Mouse (Mus musculus) embryonic stem cell, embryonic (primary cell): ENCODE results near the gene Gm20388.

Experiments
- CTCF ChIA-PET, 4 experiments: fragments of 300-600 bp in 2 of 4; fragments of 350-600 bp in 2 of 4; sonication (Branson Sonifier 250); formaldehyde crosslinking; loops; one replicate each; lab custom pipeline; 2022; ENCODE audit warnings: inconsistent platforms in 2 of 4; lab: Charles Lee
- POLR2A ChIA-PET, 4 experiments: fragments of 300-600 bp in 2 of 4; fragments of 350-600 bp in 2 of 4; sonication (Branson Sonifier 250); formaldehyde crosslinking; loops; one replicate each; lab custom pipeline; 2022; ENCODE audit warnings: antibody characterized with exemption in 4 of 4, inconsistent platforms in 1 of 4; lab: Charles Lee

Gm20388 gene

GRCm38 (mm10) chr8:120705163-120705562 lies 794.5 kb downstream of the Gm20388 start:
- CTCF ChIA-PET, result interaction anchor here in 3 of 4 experiments (0.6 to 1.2 kb wide), 5 partner anchors 20 to 993 kb away, joined by 3 to 4 read pairs (median 3); no protein-coding TSS in a partner anchor
- POLR2A ChIA-PET, result interaction anchor here in 2 of 4 experiments (0.6 to 1.5 kb wide), 5 partner anchors 22 to 66 kb away, joined by 3 to 9 read pairs (median 3); partner anchors contain the start of gene Irf8 (in 1 of the 2)

- POLR2A ChIA-PET, result interaction anchor here in 2 of 4 experiments (0.7 kb wide), 2 partner anchors 100 to 234 kb away, joined by 3 to 4 read pairs; no protein-coding TSS in a partner anchor
Measured at GRCm38 (mm10) chr8:120706193-120706592, 795.6 kb downstream of the Gm20388 start.

GRCm38 (mm10) chr8:120709176-120709575 lies 798.5 kb downstream of the Gm20388 start:
- POLR2A ChIA-PET, result no interaction called here
- CTCF ChIA-PET, result interaction anchor here in 3 of 4 experiments (0.7 to 1.6 kb wide), 3 partner anchors 11 to 31 kb away, joined by 3 to 6 read pairs (median 3); no protein-coding TSS in a partner anchor

More at GRCm38 (mm10) chr8:120706193-120706592, 795.6 kb downstream of the Gm20388 start:
- CTCF ChIA-PET, result interaction anchor here in 1 of 4 experiments (0.6 to 0.7 kb wide), 3 partner anchors 11 to 1206 kb away, joined by 3 to 7 read pairs (median 3); no protein-coding TSS in a partner anchor

- POLR2A ChIA-PET, result no interaction called here
- CTCF ChIA-PET, result interaction anchor here in 1 of 4 experiments (0.9 kb wide), 1 partner anchor 81 kb away, joined by 4 read pairs; no protein-coding TSS in a partner anchor
Measured at GRCm38 (mm10) chr8:120715200-120715599, 804.6 kb downstream of the Gm20388 start.

GRCm38 (mm10) chr8:120715996-120716680 lies 805.5 kb downstream of the Gm20388 start:
- ChIA-PET CTCF (interaction anchor here in 3 of 4 experiments (0.6 to 0.9 kb wide), 4 partner anchors 25 to 508 kb away, joined by 3 to 13 read pairs (median 4); no protein-coding TSS in a partner anchor), POLR2A (no interaction called here)

- CTCF ChIA-PET, result interaction anchor here in 3 of 4 experiments (0.6 to 1.1 kb wide), 4 partner anchors 17 to 813 kb away, joined by 3 to 6 read pairs (median 4); partner anchors contain the start of gene Irf8 (in 1 of the 3)
- POLR2A ChIA-PET, result interaction anchor here in 2 of 4 experiments (0.6 to 1.3 kb wide), 3 partner anchors 17 to 98 kb away, joined by 3 read pairs; partner anchors contain the start of gene Irf8 (in 1 of the 2)
Measured at GRCm38 (mm10) chr8:120719586-120720236, 809.1 kb downstream of the Gm20388 start.

DNA sequence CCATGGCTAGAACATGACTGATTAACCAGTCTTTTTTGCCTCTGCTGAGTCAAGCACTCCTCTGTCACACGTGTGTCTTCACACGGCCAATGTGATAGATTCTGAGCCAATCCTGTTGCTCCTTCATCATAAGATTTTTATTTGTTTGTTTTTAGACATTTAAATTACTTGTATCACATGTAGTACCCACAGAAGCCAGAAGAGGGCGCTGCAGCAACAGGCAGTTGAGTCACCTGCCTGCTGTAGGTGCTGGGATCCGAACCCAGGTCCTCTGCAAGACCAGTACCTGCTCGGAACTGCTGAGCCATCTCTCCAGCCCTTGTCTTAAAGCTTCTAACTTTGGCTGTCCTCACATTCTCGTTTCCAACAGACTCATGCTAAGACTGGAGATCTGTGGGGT lies 812.4 kb downstream of the Gm20388 start:
- POLR2A ChIA-PET, result interaction anchor here in 1 of 4 experiments (1.7 kb wide), 1 partner anchor 13 kb away, joined by 5 read pairs; the partner anchor contains the start of gene Irf8
- CTCF ChIA-PET, result interaction anchor here in 3 of 4 experiments (0.9 to 1.8 kb wide), 5 partner anchors 11 to 98 kb away, joined by 3 to 15 read pairs (median 3); no protein-coding TSS in a partner anchor

DNA sequence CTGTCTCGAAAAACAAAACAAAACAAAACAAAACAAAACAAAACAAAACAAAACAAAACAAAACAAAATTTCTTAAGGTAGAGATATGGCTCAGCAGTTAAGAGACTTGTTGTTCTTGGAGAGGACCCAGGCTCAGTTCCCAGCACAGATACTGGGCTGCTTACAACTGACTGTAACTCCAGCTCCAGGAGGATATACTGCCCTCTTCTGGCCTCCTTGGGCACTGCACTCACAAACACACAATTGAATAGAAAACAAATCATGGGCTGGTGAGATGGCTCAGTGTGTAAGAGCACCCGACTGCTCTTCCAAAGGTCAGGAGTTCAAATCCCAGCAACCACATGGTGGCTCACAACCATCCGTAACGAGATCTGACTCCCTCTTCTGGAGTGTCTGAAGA lies 813.5 kb downstream of the Gm20388 start:
- ChIA-PET CTCF (interaction anchor here in 3 of 4 experiments (0.6 to 1.8 kb wide), 16 partner anchors 12 to 751 kb away, joined by 3 to 14 read pairs (median 3); partner anchors contain the start of gene Irf8 (in 2 of the 3)), POLR2A (interaction anchor here in 1 of 4 experiments (1.7 kb wide), 1 partner anchor 12 kb away, joined by 5 read pairs; the partner anchor contains the start of gene Irf8)

- CTCF ChIA-PET, result interaction anchor here in 2 of 4 experiments (1.0 to 1.8 kb wide), 6 partner anchors 11 to 65 kb away, joined by 3 to 8 read pairs (median 4); partner anchors contain the start of gene Irf8 (in 1 of the 2)
Measured at GRCm38 (mm10) chr8:120724816-120725575, 814.4 kb downstream of the Gm20388 start.

DNA sequence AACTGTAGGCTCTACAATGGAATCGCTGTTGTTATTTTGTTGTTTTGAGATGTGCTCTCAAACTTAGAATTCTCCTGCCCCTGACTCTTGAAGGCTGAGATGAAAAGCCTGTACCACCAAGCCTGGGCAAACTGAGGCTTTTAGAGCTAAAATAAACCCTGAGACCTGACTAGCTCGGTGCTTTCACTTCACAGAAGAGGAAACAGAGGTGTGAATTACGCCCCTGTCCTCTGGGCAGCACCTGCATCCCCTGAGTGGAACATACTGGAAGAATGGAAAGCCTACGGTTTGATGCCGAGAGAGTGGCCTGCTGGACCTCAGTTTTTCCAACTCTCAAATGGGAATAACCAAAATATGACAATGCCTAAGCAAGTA lies 814.9 kb downstream of the Gm20388 start:
- ChIA-PET POLR2A (interaction anchor here in 1 of 4 experiments (1.2 to 1.5 kb wide), 2 partner anchors 11 to 65 kb away, joined by 4 read pairs; partner anchors contain the start of gene Irf8), CTCF (interaction anchor here in 1 of 4 experiments (1.7 kb wide), 1 partner anchor 11 kb away, joined by 8 read pairs; the partner anchor contains the start of gene Irf8)

More at GRCm38 (mm10) chr8:120724816-120725575, 814.4 kb downstream of the Gm20388 start:
- POLR2A ChIA-PET, result interaction anchor here in 1 of 4 experiments (1.2 to 1.5 kb wide), 2 partner anchors 11 to 66 kb away, joined by 4 read pairs; partner anchors contain the start of gene Irf8

DNA sequence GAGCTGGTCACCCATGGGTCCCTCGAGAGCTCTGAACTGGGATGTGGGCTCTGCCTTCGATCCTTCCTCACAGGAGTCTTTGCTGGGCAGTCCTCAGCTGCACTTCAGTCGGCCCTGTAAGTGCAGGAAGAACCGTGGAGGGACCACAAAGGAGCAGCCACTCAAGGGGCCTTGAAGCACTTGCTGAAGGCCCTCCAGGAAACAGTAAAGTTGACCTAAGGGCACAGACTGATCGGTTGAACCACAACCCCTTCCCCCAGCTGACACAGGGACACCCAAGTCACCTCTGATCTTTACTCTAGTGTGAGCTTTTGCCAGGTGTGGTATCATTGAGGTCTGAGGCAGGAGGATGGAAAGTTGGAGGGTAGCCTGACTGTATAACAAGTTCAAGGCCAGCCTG lies 815.4 kb downstream of the Gm20388 start:
- ChIA-PET CTCF (interaction anchor here in 2 of 4 experiments (0.5 to 1.7 kb wide), 2 partner anchors 10 to 919 kb away, joined by 4 to 8 read pairs; partner anchors contain the start of gene Irf8 (in 1 of the 2)), POLR2A (interaction anchor here in 3 of 4 experiments (0.7 to 1.5 kb wide), 4 partner anchors 10 to 1040 kb away, joined by 4 read pairs; partner anchors contain the start of gene Irf8 (in 1 of the 3))

GRCm38 (mm10) chr8:120728488-120729160 lies 818.0 kb downstream of the Gm20388 start:
- POLR2A ChIA-PET, result no interaction called here
- CTCF ChIA-PET, result interaction anchor here in 1 of 4 experiments (0.7 kb wide), 1 partner anchor 70 kb away, joined by 3 read pairs; no protein-coding TSS in a partner anchor

GRCm38 (mm10) chr8:120731582-120731981 lies 820.9 kb downstream of the Gm20388 start:
- ChIA-PET POLR2A (interaction anchor here in 3 of 4 experiments (0.6 to 1.5 kb wide), 5 partner anchors 11 to 363 kb away, joined by 3 to 6 read pairs (median 3); no protein-coding TSS in a partner anchor), CTCF (interaction anchor here in 2 of 4 experiments (1.0 to 1.3 kb wide), 4 partner anchors 14 to 129 kb away, joined by 3 to 4 read pairs (median 4); no protein-coding TSS in a partner anchor)

DNA sequence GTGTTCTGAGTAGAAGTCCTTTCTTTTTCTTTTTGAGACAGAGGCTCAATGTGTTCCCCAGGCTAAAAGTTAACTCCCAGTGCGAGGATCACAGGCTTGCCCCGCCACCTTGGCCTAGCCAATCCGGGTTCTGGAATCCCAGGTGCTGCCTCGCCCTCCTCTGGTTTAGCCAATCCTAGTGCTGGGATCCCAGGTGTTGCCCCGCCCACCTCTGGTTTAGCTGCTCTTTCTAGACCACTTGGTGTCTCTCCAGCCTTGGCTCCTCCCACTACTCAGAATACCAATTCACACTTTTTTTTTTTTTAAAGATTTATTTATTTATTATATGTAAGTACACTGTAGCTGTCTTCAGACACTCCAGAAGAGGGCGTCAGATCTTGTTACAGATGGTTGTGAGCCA lies 821.4 kb downstream of the Gm20388 start:
- ChIA-PET POLR2A (interaction anchor here in 3 of 4 experiments (0.6 to 1.5 kb wide), 5 partner anchors 11 to 363 kb away, joined by 3 to 6 read pairs (median 3); no protein-coding TSS in a partner anchor), CTCF (interaction anchor here in 3 of 4 experiments (0.6 to 1.3 kb wide), 6 partner anchors 14 to 360 kb away, joined by 3 to 4 read pairs (median 4); no protein-coding TSS in a partner anchor)

GRCm38 (mm10) chr8:120735770-120736481 lies 825.3 kb downstream of the Gm20388 start, which contains the start of gene Irf8:
Gene Irf8, plus strand, starts transcription at chr8:120736358.
- ChIA-PET CTCF (interaction anchor here in 3 of 4 experiments (0.5 to 1.6 kb wide), 15 partner anchors 10 to 658 kb away, joined by 3 to 8 read pairs (median 4); no protein-coding TSS in a partner anchor), POLR2A (interaction anchor here in 3 of 4 experiments (0.5 to 2.4 kb wide), 14 partner anchors 9 to 193 kb away, joined by 3 to 15 read pairs (median 3); partner anchors contain the start of gene Gins2 (in 1 of the 3))
